Mouse (Mus musculus) retina, embryonic 14.5 days (tissue): ENCODE measurements around the gene Gm16427.
"Not testable (repeated sequence)": the region's sequence is repeated elsewhere in the genome, so short reads cannot be mapped to it uniquely, and the experiment has no call there.

Experiments used
- DNase-seq: peaks from one replicate; pipeline ENCODE4 v3.0.0-alpha.2; 2015; ENCODE audit warnings: low spot score

Gene Gm16427

GRCm38 (mm10) chr5:93540100-93540499 is at the start of gene Gm16427:
Gene Gm16427 (minus strand): TSS chr5:93540200.
- not testable (repeated sequence) for DNase-seq
